Mouse (Mus musculus): ENCODE results near the gene Lcmt1. TPM values are rescaled to one million over a fixed set of nuclear protein-coding genes. Genes with fewer than 3 reads are reported as not detected.

The Lcmt1 gene
- polyA plus RNA-seq (2015; fragmentation: Nextera tagmentation; extraction: Ambion mirVana) = 81.8 and 86.1 TPM in 2 replicates

DNA sequence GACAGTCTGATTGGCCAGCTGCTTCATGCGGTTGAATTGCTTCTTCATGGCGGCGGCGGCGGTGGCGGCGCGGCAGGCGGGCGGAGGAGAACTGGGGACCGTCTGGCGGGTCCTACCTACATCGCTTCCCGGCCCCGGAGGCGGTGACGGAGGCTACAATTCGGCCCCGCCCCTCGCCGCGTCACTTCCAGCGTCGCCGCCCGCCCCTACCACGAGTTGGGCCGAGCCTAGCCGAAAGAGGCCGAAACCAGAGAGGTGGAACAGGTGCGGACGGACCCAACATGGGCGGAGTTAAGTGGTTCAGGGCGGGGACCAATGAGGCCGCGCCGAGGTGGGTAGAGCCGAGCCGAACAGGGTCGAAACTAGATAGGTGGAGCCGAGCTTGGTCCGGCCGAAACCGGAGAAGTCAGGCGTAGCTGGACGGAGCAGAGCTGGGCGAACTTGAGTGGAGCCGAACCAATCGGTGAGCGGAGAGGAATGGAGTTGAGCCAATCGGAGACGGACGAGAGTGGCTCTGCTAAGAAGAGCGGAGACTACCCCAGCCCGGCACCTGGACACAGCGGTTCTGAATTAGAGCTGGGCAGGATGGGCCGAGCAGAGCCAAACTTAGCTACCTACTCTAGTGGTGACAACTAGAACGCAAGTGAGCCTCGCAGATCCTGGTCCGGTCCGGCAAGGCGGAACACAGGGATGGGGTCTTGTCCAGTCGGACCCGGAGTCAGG lies at the start of gene Lcmt1, which contains the start of gene Arhgap17:
Gene Lcmt1 (plus strand): TSS at position 26 of the 723 bp plus-strand sequence.
Gene Arhgap17 (minus strand): TSS at position 157 of the 723 bp plus-strand sequence.
- H3K4me2 ChIP-seq = peak within 1 kb of the TSS; percentile 89
- WGBS = under 1% methylated on average over 64 of the region's 64 CpGs

GRCm38 (mm10) chr7:123322452-123323121 lies 47.0 kb upstream of the Lcmt1 start:
- WGBS = 88% methylated on average over 13 of the region's 13 CpGs

More for the DNA sequence above, at the start of gene Lcmt1, which contains the start of gene Arhgap17:
- ATAC-seq (ENCODE audit: low read depth) = peak; percentile 98
- H3K9me3 ChIP-seq = no peaks in the 10 kb centered on the region
- no peaks in the 10 kb centered on the region for H3K27me3 ChIP-seq
- no peaks in the 10 kb centered on the region for H3K36me3 ChIP-seq
- peaks cover 46% of the 10 kb centered on the region for H3K4me1 ChIP-seq (replicated peaks)
- H3K27ac ChIP-seq (replicated peaks) = peak within 1 kb of the TSS; percentile 90
- peak within 1 kb of the TSS; percentile 87 for H3K9ac ChIP-seq
- peak within 1 kb of the TSS; percentile 83 for H3K4me3 ChIP-seq

DNA sequence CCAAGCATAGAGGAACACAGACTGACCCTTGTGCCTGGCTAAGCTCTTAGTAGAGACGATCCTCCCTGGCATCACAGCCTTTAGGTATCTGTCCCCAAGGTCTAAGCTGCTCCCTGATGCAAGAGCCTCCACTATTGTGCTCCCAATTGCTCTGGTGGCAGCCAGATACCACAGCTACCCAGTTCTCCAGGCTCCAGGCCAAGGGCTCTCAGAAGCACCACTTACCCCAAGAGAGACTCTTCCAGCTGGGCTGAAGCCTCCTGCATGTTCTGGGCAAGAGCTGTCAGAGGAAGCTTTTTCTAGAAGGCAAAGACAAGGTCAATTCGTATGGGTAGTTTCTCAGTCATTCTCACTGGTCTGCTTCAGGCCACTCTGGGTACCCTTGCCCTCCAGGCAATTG lies 46.2 kb upstream of the Lcmt1 start:
- H3K4me3 ChIP-seq = no peak overlapping the region
- H3K27me3 ChIP-seq = no peaks in the 10 kb centered on the region
- H3K9me3 ChIP-seq = no peaks in the 10 kb centered on the region
- no peaks in the 10 kb centered on the region for H3K4me1 ChIP-seq (replicated peaks)
- no peak overlapping the region for H3K27ac ChIP-seq (replicated peaks)
- no peak for ATAC-seq (ENCODE audit: low read depth)
- no peak overlapping the region for H3K9ac ChIP-seq
- WGBS = 87% methylated on average over 2 of the region's 2 CpGs
- peaks cover 74% of the 10 kb centered on the region for H3K36me3 ChIP-seq
- H3K4me2 ChIP-seq = no peak overlapping the region

More at GRCm38 (mm10) chr7:123322452-123323121, 47.0 kb upstream of the Lcmt1 start:
- H3K27me3 ChIP-seq = no peaks in the 10 kb centered on the region
- no peak overlapping the region for H3K27ac ChIP-seq (replicated peaks)
- no peak for ATAC-seq (ENCODE audit: low read depth)
- no peak overlapping the region for H3K9ac ChIP-seq
- H3K36me3 ChIP-seq = peaks cover 79% of the 10 kb centered on the region
- no peaks in the 10 kb centered on the region for H3K9me3 ChIP-seq
- no peak overlapping the region for H3K4me2 ChIP-seq
- no peak overlapping the region for H3K4me3 ChIP-seq
- H3K4me1 ChIP-seq (replicated peaks) = no peaks in the 10 kb centered on the region

DNA sequence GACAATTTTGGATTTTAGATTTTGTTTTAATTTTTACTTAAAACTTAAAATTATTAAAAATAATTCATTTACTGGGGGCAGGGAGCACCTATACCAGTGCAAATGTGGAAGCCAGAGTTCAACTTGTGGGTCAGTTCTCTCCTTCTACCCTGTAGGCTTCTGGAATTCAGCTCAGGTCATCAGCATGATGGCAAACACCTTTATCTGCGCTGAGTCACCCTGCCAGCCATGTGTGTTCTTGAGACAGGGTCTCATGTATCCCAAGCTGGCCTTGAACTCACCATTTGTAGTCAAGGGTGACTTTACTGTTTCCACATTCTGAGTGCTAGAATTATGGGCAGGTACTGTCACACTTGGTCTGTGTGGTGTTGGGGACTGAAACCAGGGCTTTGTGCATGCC lies 45.5 kb upstream of the Lcmt1 start:
- 97% methylated on average over 1 of the region's 1 CpGs for WGBS
- ATAC-seq (ENCODE audit: low read depth) = no peak
- Histone ChIP-seq H3K4me2 (no peak overlapping the region), H3K36me3 (peaks cover 67% of the 10 kb centered on the region), H3K27me3 (no peaks in the 10 kb centered on the region), H3K9me3 (no peaks in the 10 kb centered on the region), H3K4me3 (no peak overlapping the region), H3K9ac (no peak overlapping the region), H3K4me1 (replicated peaks) (no peaks in the 10 kb centered on the region), H3K27ac (replicated peaks) (no peak overlapping the region)

DNA sequence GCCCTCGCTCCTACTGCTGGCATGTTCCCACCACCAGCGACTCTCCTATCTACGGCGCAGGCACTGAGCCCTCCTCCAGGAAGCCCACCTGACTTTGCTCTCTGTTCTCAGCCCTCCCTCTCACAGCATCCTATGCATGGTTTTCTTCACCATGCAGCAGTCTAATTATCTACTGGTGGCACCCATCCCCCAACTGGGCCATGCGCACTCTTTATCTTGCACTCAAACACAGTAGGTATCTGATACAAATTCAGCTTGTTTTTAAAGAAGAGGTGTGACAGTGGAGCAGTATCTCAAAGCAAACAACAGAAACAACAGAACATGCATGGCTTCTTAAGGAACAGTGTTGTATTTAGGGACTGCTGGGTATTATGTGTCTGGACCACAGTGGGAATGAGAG lies 43.5 kb upstream of the Lcmt1 start:
- Histone ChIP-seq H3K4me3 (no peak overlapping the region), H3K27ac (replicated peaks) (no peak overlapping the region), H3K27me3 (no peaks in the 10 kb centered on the region), H3K4me1 (replicated peaks) (no peaks in the 10 kb centered on the region), H3K36me3 (peaks cover 52% of the 10 kb centered on the region), H3K9ac (no peak overlapping the region), H3K9me3 (no peaks in the 10 kb centered on the region), H3K4me2 (no peak overlapping the region)
- WGBS = 94% methylated on average over 5 of the region's 5 CpGs
- ATAC-seq (ENCODE audit: low read depth) = no peak

DNA sequence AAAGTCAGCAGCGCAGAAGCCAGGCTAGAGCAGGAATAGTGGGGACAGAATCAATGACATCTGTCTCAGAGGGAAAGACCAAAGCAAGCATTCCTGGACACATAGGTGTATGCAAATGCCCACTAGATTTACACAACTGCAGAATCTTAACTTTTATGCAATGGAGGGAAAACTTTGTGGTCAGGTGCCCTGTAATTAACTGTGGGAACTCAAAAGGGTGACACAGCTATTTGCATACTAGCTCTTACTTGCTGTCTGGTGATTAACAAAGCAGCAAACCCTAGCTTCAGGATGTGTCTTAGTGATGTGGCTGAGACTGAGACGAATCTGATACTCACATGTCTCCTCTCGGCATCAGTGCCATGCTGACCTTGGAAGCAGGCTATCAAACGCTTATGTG lies 42.7 kb upstream of the Lcmt1 start:
- 84% methylated on average over 4 of the region's 4 CpGs for WGBS
- H3K9me3 ChIP-seq = no peaks in the 10 kb centered on the region
- H3K27me3 ChIP-seq = no peaks in the 10 kb centered on the region
- no peak overlapping the region for H3K27ac ChIP-seq (replicated peaks)
- no peak overlapping the region for H3K4me2 ChIP-seq
- H3K9ac ChIP-seq = no peak overlapping the region
- no peaks in the 10 kb centered on the region for H3K4me1 ChIP-seq (replicated peaks)
- H3K36me3 ChIP-seq = peaks cover 44% of the 10 kb centered on the region
- no peak for ATAC-seq (ENCODE audit: low read depth)
- H3K4me3 ChIP-seq = no peak overlapping the region

GRCm38 (mm10) chr7:123327909-123328308 lies 41.7 kb upstream of the Lcmt1 start:
- Histone ChIP-seq H3K4me2 (no peak overlapping the region), H3K9ac (no peak overlapping the region), H3K27me3 (no peaks in the 10 kb centered on the region), H3K4me1 (replicated peaks) (no peaks in the 10 kb centered on the region), H3K27ac (replicated peaks) (no peak overlapping the region), H3K36me3 (peaks cover 36% of the 10 kb centered on the region), H3K9me3 (no peaks in the 10 kb centered on the region), H3K4me3 (no peak overlapping the region)
- WGBS = 91% methylated on average over 4 of the region's 4 CpGs
- no peak for ATAC-seq (ENCODE audit: low read depth)

- Histone ChIP-seq H3K27ac (replicated peaks) (no peak overlapping the region), H3K4me2 (no peak overlapping the region), H3K9me3 (no peaks in the 10 kb centered on the region), H3K9ac (no peak overlapping the region), H3K4me3 (no peak overlapping the region), H3K27me3 (no peaks in the 10 kb centered on the region), H3K36me3 (peaks cover 16% of the 10 kb centered on the region), H3K4me1 (replicated peaks) (no peaks in the 10 kb centered on the region)
- WGBS = 95% methylated on average over 9 of the region's 9 CpGs
- ATAC-seq (ENCODE audit: low read depth) = no peak
Measured at GRCm38 (mm10) chr7:123330506-123330905, 39.1 kb upstream of the Lcmt1 start.

- ATAC-seq (ENCODE audit: low read depth) = no peak
- no peak overlapping the region for H3K9ac ChIP-seq
- WGBS = 54% methylated on average over 1 of the region's 1 CpGs
- H3K4me1 ChIP-seq (replicated peaks) = peaks cover 13% of the 10 kb centered on the region; the same call in 1 of the 2 replicates
- no peak overlapping the region for H3K4me3 ChIP-seq
- H3K4me2 ChIP-seq = no peak overlapping the region
- no peaks in the 10 kb centered on the region for H3K27me3 ChIP-seq
- H3K36me3 ChIP-seq = no peaks in the 10 kb centered on the region
- no peak overlapping the region for H3K27ac ChIP-seq (replicated peaks)
- H3K9me3 ChIP-seq = no peaks in the 10 kb centered on the region
Measured at GRCm38 (mm10) chr7:123336322-123336721, 33.3 kb upstream of the Lcmt1 start.

DNA sequence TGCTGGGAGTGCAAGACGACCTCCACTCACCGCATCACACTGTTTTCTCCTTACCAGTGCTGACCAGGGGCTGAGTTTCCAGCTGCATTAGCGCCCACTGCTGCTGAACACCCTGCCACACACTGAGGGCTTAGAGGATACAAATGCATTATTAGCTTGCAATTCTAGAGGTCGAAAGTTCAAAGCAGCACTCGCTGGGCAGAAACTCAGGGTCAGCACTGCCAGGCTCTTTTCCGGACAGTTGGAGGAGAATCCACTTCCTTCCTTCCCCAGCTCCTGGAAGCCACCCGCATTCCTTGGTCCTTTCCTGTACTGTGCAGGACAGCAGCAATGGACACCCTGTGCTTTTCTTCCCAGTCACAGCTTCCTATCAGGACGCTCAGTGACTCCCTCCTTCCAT lies 31.2 kb upstream of the Lcmt1 start:
- H3K27ac ChIP-seq (replicated peaks) = no peak overlapping the region
- H3K4me2 ChIP-seq = no peak overlapping the region
- WGBS = 46% methylated on average over 8 of the region's 8 CpGs
- no peak overlapping the region for H3K4me3 ChIP-seq
- no peak for ATAC-seq (ENCODE audit: low read depth)
- no peaks in the 10 kb centered on the region for H3K27me3 ChIP-seq
- no peaks in the 10 kb centered on the region for H3K36me3 ChIP-seq
- no peak overlapping the region for H3K9ac ChIP-seq
- H3K9me3 ChIP-seq = no peaks in the 10 kb centered on the region
- H3K4me1 ChIP-seq (replicated peaks) = peaks cover 30% of the 10 kb centered on the region

DNA sequence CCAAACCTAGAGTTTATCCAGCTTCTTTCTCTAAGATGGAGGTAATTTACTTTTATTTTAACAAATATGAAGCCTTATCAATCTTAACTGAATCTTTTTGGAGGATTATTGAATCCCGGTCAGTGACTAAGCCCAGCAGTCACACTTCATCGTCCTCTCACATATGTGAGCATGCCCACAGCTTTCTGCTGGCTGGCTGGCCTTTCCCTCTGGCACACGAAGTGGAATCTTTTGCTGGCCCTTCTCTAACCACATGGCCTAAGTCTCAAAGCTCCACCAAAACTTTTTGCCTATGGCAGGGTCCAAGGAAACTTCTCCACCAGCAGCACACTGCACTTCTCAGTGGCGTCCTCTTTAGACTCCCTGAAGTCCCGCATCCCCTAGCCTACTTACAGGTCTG lies 27.7 kb upstream of the Lcmt1 start:
- no peaks in the 10 kb centered on the region for H3K36me3 ChIP-seq
- no peak overlapping the region for H3K27ac ChIP-seq (replicated peaks)

GRCm38 (mm10) chr7:123344079-123344780 lies 25.4 kb upstream of the Lcmt1 start:
- Histone ChIP-seq H3K4me3 (no peak overlapping the region), H3K27ac (replicated peaks) (no peak overlapping the region), H3K4me1 (replicated peaks) (peaks cover 28% of the 10 kb centered on the region), H3K9me3 (no peaks in the 10 kb centered on the region), H3K27me3 (no peaks in the 10 kb centered on the region), H3K4me2 (no peak overlapping the region), H3K36me3 (no peaks in the 10 kb centered on the region), H3K9ac (no peak overlapping the region)
- ATAC-seq (ENCODE audit: low read depth) = no peak
- WGBS = 93% methylated on average over 5 of the region's 5 CpGs

More for the DNA sequence above, 27.7 kb upstream of the Lcmt1 start:
- no peak overlapping the region for H3K4me2 ChIP-seq
- no peaks in the 10 kb centered on the region for H3K9me3 ChIP-seq
- no peak for ATAC-seq (ENCODE audit: low read depth)
- no peak overlapping the region for H3K4me3 ChIP-seq
- H3K4me1 ChIP-seq (replicated peaks) = peaks cover 35% of the 10 kb centered on the region
- no peaks in the 10 kb centered on the region for H3K27me3 ChIP-seq
- 79% methylated on average over 5 of the region's 5 CpGs for WGBS
- no peak overlapping the region for H3K9ac ChIP-seq
